Mouse (Mus musculus): Measurements from ENCODE around the gene Ltbp3.

DNA sequence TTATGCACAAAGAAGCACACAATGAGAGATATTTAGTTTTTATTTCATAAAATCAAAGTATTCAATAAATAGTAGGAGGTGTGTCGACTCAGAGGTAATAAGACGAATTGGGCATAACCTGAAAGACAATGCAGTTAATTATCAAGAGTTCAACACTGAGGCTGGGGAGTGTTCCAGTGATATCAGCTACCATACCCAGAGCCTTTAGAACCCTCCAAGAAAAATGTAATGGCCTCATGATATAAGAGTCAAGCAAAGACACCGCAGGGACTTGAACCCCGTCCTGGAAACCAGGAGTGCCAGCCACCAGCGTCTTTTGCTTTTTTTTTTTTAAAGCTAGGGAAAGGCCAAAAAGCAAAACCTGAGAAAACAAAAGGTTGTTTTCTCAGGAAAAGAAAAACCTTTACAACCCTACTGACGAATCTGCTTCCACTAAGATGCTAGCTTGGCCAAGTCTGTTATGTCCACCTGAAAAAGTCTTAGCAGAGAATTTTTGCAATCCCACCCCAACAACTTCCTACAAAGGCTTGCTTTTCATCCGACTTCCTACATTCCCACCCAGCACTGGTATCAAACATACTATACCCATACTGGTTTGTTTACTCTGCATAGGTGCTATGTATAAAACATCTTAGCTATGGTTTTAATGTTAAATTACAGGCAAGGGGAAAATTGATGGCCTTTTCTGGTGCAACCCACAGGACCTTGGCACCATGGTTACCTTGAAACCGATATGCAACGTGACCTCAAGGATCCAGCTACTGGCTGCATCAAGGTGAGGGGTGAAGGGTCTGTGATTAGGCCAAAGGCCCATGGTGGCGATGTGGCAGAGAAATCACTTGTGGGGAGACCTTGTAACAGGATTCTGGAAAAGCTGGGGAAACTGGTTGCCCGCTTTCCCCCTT lies 55.2 kb downstream of the Ltbp3 start:
- TF ChIP-seq TAL1 (IDR thresholded peaks at IDR 0.05; ENCODE audit: low read length), result no peak
- TF ChIP-seq GATA1 (IDR thresholded peaks at IDR 0.05; ENCODE audit: low read length), result no peak

All from erythroblast, embryonic 14.5 days (primary cell).